Mouse (Mus musculus) stomach, embryonic 14.5 days (tissue): ENCODE results near the gene Aox1. TPM values are rescaled to one million over a fixed set of nuclear protein-coding genes. Genes with fewer than 3 reads are reported as not detected.

Experiments used
- ATAC-seq: fragments of 200-750 bp; cut with Nextera tagmentation; 2 replicates; pipeline ENCODE4 v1.8.0; 2017; ENCODE audit warnings: low read depth, moderate TSS enrichment; ENCODE audit not compliant: insufficient number of reproducible peaks, insufficient read depth, low FRiP score
- H3K27ac ChIP-seq: fragments of 300-500 bp; sonication (generic); 2 replicates; pipeline ENCODE4 v1.5.1; 2014; ENCODE audit warnings: mild to moderate bottlenecking, low read length, moderate library complexity, mixed read lengths
- H3K27me3 ChIP-seq: fragments of 300-500 bp; sonication (generic); 2 replicates; pipeline ENCODE4 v1.6.1; 2014; ENCODE audit warnings: low read length, control low read depth, mixed read lengths; ENCODE audit not compliant: control insufficient read depth, insufficient read depth
- H3K36me3 ChIP-seq: fragments of 300-500 bp; sonication (generic); 2 replicates; pipeline ENCODE4 v1.6.1; 2014; ENCODE audit warnings: mild to moderate bottlenecking, control low read depth, low read length, moderate library complexity, mixed read lengths; ENCODE audit not compliant: control insufficient read depth, insufficient read depth
- H3K4me1 ChIP-seq: fragments of 300-500 bp; sonication (generic); 2 replicates; pipeline ENCODE4 v1.6.1; 2014; ENCODE audit warnings: low read length, control low read depth, mixed read lengths; ENCODE audit not compliant: control insufficient read depth, insufficient read depth
- H3K4me2 ChIP-seq: fragments of 300-500 bp; sonication (generic); replicated peaks from 2 replicates; pipeline ENCODE4 v1.6.1; 2014; ENCODE audit warnings: low read depth, low read length, control low read depth
- H3K4me3 ChIP-seq: fragments of 300-500 bp; sonication (generic); 2 replicates; pipeline ENCODE4 v1.5.1; 2014; ENCODE audit warnings: low read depth, low read length, control low read depth
- H3K9ac ChIP-seq: fragments of 300-500 bp; sonication (generic); replicated peaks from 2 replicates; pipeline ENCODE4 v1.6.1; 2014; ENCODE audit warnings: low read depth, mild to moderate bottlenecking, control low read depth, low read length, moderate library complexity, mixed read lengths
- H3K9me3 ChIP-seq: fragments of 300-500 bp; sonication (generic); 2 replicates; pipeline ENCODE4 v1.6.1; 2016; ENCODE audit warnings: low read depth, low read length, control low read depth; ENCODE audit not compliant: control insufficient read depth
- WGBS: fragments of 180-500 bp; shearing (Covaris S2); extraction: QIAGEN DNeasy Blood & Tissue Kit; methylation state at CpG from one replicate; pipeline ENCODE4 v1.1.7; 2014; 5-methylcytosine and 5-hydroxymethylcytosine counted together
- polyA plus RNA-seq: library from polyadenylated mRNA; unstranded; fragments of >200 nt; fragmentation: Nextera tagmentation; extraction: Ambion mirVana; gene quantifications from 2 replicates; pipeline ENCODE4 v1.2.1, GENCODE M21; 2014

The Aox1 gene
- polyA plus RNA-seq, 1 experiment from 2014 or later: 0.10 TPM

DNA sequence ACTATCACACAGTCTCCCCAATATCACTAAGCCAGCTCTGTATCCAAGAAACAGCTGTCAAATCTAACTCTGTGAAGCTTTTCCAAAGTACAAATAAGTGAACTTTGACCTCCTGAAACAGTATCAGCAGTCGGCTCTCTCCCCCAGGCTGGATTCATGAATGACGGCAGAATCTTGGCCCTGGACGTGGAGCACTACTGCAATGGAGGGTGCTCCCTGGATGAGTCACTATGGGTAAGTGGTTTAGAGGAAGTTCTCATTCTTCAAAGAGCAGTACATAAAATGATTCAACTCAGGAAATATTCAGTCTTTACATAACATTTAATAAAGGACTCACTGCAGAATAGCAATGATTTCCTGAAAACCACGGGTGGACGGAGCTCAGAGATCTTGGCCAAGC lies 51.6 kb downstream of the Aox1 start:
- 75% methylated on average over 5 of the region's 5 CpGs for WGBS
- no peak for ATAC-seq
- no peaks in the 10 kb centered on the region for H3K27me3 ChIP-seq
- no peak overlapping the region for H3K27ac ChIP-seq
- no peak overlapping the region for H3K4me2 ChIP-seq
- H3K4me1 ChIP-seq: no peaks in the 10 kb centered on the region
- H3K9me3 ChIP-seq: no peaks in the 10 kb centered on the region
- no peaks in the 10 kb centered on the region for H3K36me3 ChIP-seq
- no peak overlapping the region for H3K4me3 ChIP-seq
- no peak overlapping the region for H3K9ac ChIP-seq

DNA sequence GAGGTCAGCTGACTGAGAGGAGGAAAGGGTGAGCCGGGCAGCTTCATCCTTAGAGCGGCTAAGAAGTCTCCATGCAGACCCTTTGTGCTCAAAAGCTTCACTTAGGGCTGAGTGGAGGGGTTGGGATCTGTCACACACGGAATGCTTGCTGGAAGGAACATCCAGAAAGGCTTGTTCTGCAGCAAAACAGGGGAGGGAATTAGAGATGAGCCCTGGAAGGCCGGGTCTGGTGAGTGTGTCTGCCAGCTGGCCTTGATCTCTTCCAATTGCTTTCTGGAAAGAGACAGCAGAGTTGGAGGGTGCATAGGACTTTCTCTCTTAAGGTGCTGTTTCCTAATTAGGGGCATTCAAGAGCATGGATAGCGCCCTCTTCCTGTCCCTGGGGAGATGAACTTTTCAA lies 59.6 kb downstream of the Aox1 start:
- Histone ChIP-seq H3K27ac (no peak overlapping the region), H3K4me1 (no peaks in the 10 kb centered on the region), H3K9ac (no peak overlapping the region), H3K27me3 (no peaks in the 10 kb centered on the region), H3K4me2 (no peak overlapping the region), H3K9me3 (no peaks in the 10 kb centered on the region), H3K4me3 (no peak overlapping the region), H3K36me3 (no peaks in the 10 kb centered on the region)
- ATAC-seq: no peak
- WGBS: 42% methylated on average over 5 of the region's 5 CpGs

DNA sequence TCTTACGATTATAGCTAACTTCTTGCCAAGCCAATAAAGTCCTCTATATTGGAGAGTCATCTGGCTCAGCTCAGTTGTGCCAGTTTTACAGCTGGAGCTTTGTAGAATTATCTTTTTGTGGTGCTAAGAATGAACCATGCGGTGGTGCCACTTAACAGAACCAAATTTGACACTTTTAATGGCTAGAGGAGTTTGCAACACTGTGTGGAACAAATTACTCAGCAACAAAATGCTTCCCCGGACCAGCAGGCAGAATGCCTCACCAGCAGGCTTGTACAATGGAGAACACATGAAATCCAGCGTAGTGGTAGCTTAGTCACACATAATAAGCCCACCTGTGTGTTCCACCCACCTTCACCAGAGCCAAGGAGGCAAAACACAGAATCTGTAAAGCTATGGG lies 60.5 kb downstream of the Aox1 start:
- H3K27me3 ChIP-seq: no peaks in the 10 kb centered on the region
- H3K9me3 ChIP-seq: no peaks in the 10 kb centered on the region
- no peak overlapping the region for H3K4me2 ChIP-seq
- 90% methylated on average over 4 of the region's 4 CpGs for WGBS
- ATAC-seq: no peak
- H3K4me3 ChIP-seq: no peak overlapping the region
- H3K9ac ChIP-seq: no peak overlapping the region
- no peaks in the 10 kb centered on the region for H3K36me3 ChIP-seq
- no peaks in the 10 kb centered on the region for H3K4me1 ChIP-seq
- H3K27ac ChIP-seq: no peak overlapping the region

- ATAC-seq: no peak
- Histone ChIP-seq H3K4me2 (no peak overlapping the region), H3K4me1 (no peaks in the 10 kb centered on the region)
Measured at GRCm38 (mm10) chr1:58091213-58091612, 61.5 kb downstream of the Aox1 start.

DNA sequence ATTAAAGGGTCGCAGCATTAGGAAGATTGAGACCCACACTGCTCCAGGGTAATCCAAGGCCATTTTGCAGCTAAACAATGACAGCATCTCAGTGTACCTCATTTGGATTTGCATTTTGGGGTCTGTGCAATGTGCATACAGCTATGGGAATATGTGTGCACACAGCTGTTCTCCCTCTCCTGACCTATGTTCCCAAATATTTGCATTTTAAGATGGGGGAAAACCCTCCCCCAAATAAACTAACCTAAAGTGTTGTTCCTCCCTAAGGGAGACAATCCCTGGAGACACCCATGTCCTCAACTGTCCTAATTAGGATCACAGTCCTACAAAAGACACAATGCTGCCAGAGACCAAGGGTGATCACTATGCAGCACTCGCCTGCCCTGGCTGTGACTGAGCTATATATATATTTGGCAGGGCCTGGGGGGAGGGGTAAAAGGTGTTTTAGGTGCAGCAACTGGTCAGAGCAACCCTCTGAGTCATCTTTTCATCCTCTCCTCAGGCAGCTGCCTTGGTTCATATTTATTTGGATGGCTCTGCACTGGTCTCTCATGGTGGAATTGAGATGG lies 62.3 kb downstream of the Aox1 start:
- Histone ChIP-seq H3K9me3 (no peaks in the 10 kb centered on the region), H3K27ac (no peak overlapping the region), H3K36me3 (no peaks in the 10 kb centered on the region), H3K4me2 (no peak overlapping the region), H3K9ac (no peak overlapping the region), H3K4me3 (no peak overlapping the region), H3K27me3 (no peaks in the 10 kb centered on the region), H3K4me1 (no peaks in the 10 kb centered on the region)
- no peak for ATAC-seq
- WGBS: 62% methylated on average over 2 of the region's 2 CpGs

More at GRCm38 (mm10) chr1:58091213-58091612, 61.5 kb downstream of the Aox1 start:
- H3K4me3 ChIP-seq: no peak overlapping the region
- H3K27ac ChIP-seq: no peak overlapping the region
- no peak overlapping the region for H3K9ac ChIP-seq
- H3K27me3 ChIP-seq: no peaks in the 10 kb centered on the region
- H3K36me3 ChIP-seq: no peaks in the 10 kb centered on the region
- WGBS: 78% methylated on average over 3 of the region's 3 CpGs
- no peaks in the 10 kb centered on the region for H3K9me3 ChIP-seq

GRCm38 (mm10) chr1:58097338-58097737 lies 67.6 kb downstream of the Aox1 start:
- no peak overlapping the region for H3K4me2 ChIP-seq
- H3K4me3 ChIP-seq: no peak overlapping the region
- WGBS: 87% methylated on average over 6 of the region's 6 CpGs
- no peak overlapping the region for H3K9ac ChIP-seq
- no peaks in the 10 kb centered on the region for H3K9me3 ChIP-seq
- H3K4me1 ChIP-seq: no peaks in the 10 kb centered on the region
- H3K36me3 ChIP-seq: no peaks in the 10 kb centered on the region
- H3K27me3 ChIP-seq: no peaks in the 10 kb centered on the region
- no peak overlapping the region for H3K27ac ChIP-seq
- ATAC-seq: no peak

DNA sequence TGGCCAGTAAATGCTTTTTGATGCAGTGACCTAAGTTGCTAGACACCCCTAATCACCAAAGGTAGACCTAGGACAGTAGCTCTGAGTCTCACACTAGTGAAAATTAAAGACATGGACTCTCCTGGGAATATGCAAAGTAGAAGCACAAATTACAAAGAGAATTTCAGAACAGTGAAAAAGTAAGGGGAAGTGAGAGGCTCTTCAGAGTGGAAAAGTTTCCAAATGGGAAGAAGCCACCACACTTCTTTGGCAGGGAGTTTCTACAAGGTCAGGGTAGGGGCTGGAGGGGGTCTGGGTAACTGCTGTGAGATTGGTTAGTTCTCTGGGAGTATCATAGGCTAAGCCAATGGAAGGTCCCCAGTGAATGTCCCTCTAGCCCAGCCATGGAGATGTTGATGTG lies 69.4 kb downstream of the Aox1 start:
- no peak overlapping the region for H3K27ac ChIP-seq

DNA sequence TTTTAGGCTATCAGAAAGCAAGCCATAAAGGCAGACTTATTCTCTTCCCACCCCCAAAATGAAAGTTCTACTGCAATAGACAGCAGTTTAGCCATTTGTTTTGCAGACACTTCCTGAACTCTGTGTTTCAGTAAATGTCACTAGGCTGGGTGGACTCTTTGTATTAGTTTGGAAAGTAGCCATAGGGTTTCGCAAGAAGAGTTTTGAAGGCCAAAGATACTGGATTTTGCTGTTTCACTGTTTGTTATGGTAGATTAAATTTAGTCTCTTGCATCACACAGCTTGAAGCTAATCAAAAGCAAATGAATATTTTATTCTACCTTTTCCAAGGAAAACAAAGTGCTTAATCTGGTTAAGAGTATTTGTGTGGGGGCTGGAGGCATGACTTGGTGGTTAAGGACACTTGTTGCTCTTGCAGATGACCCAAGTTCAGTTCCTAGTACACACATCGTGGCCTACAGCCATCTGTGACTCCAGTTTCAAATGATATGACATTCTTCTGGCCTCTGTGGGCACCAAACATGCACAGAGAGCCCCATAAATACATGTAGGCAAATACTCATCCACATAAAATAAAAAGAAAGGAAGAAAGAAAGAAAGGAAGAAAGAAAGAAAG lies 71.9 kb downstream of the Aox1 start:
- Histone ChIP-seq H3K4me1 (no peaks in the 10 kb centered on the region), H3K4me3 (no peak overlapping the region), H3K9me3 (no peaks in the 10 kb centered on the region), H3K4me2 (no peak overlapping the region), H3K9ac (no peak overlapping the region), H3K36me3 (no peaks in the 10 kb centered on the region), H3K27me3 (no peaks in the 10 kb centered on the region), H3K27ac (no peak overlapping the region)
- ATAC-seq: no peak
- 73% methylated on average over 2 of the region's 2 CpGs for WGBS

More for the DNA sequence above, 69.4 kb downstream of the Aox1 start:
- Histone ChIP-seq H3K27me3 (no peaks in the 10 kb centered on the region), H3K4me3 (no peak overlapping the region), H3K9me3 (no peaks in the 10 kb centered on the region), H3K36me3 (no peaks in the 10 kb centered on the region), H3K9ac (no peak overlapping the region), H3K4me2 (no peak overlapping the region), H3K4me1 (no peaks in the 10 kb centered on the region)
- no peak for ATAC-seq

- H3K9ac ChIP-seq: no peak overlapping the region
- no peak for ATAC-seq
- H3K4me1 ChIP-seq: no peaks in the 10 kb centered on the region
- 69% methylated on average over 7 of the region's 7 CpGs for WGBS
- no peaks in the 10 kb centered on the region for H3K9me3 ChIP-seq
- H3K36me3 ChIP-seq: no peaks in the 10 kb centered on the region
- no peaks in the 10 kb centered on the region for H3K27me3 ChIP-seq
- no peak overlapping the region for H3K27ac ChIP-seq
- no peak overlapping the region for H3K4me3 ChIP-seq
- no peak overlapping the region for H3K4me2 ChIP-seq
Measured at GRCm38 (mm10) chr1:58102494-58102893, 72.8 kb downstream of the Aox1 start.
